Mouse (Mus musculus): ENCODE measurements at regions not wholly inside any gene's neighbourhood (a gene's known extent, or its start where the extent isn't known, plus 50 kb on each side); places are given as distances from the start of the nearest gene placed in this dataset.

- no peaks in the 10 kb centered on the region for H3K36me3 ChIP-seq
- WGBS = 83% methylated on average over 1 of the region's 1 CpGs
Observed at GRCm38 (mm10) chr17:75808025-75808424, 256.3 kb upstream of the Fam98a start.

GRCm38 (mm10) chr17:75804358-75804757 lies 252.6 kb upstream of the Fam98a start:
- H3K4me1 ChIP-seq (replicated peaks) = no peaks in the 10 kb centered on the region
- H3K9ac ChIP-seq (replicated peaks) = no peak overlapping the region
- H3K4me2 ChIP-seq = no peak overlapping the region
- WGBS = 56% methylated on average over 1 of the region's 1 CpGs
- no peaks in the 10 kb centered on the region for H3K36me3 ChIP-seq
- ATAC-seq (ENCODE audit: insufficient number of reproducible peaks, insufficient read depth, low FRiP score, low TSS enrichment, low read depth) = no peak
- H3K27ac ChIP-seq = no peak overlapping the region
- no peaks in the 10 kb centered on the region for H3K9me3 ChIP-seq
- H3K27me3 ChIP-seq = no peaks in the 10 kb centered on the region
- no peak overlapping the region for H3K4me3 ChIP-seq (replicated peaks)

More at GRCm38 (mm10) chr17:75808025-75808424, 256.3 kb upstream of the Fam98a start:
- Histone ChIP-seq H3K4me1 (replicated peaks) (no peaks in the 10 kb centered on the region), H3K4me2 (no peak overlapping the region), H3K27ac (no peak overlapping the region), H3K4me3 (replicated peaks) (no peak overlapping the region), H3K9me3 (no peaks in the 10 kb centered on the region), H3K9ac (replicated peaks) (no peak overlapping the region), H3K27me3 (no peaks in the 10 kb centered on the region)
- no peak for ATAC-seq (ENCODE audit: insufficient number of reproducible peaks, insufficient read depth, low FRiP score, low TSS enrichment, low read depth)

GRCm38 (mm10) chr17:75796380-75796779 lies 244.6 kb upstream of the Fam98a start:
- H3K27ac ChIP-seq = no peak overlapping the region
- WGBS = 89% methylated on average over 3 of the region's 3 CpGs
- H3K4me1 ChIP-seq (replicated peaks) = no peaks in the 10 kb centered on the region
- no peaks in the 10 kb centered on the region for H3K36me3 ChIP-seq
- no peak overlapping the region for H3K9ac ChIP-seq (replicated peaks)
- no peak overlapping the region for H3K4me2 ChIP-seq
- ATAC-seq (ENCODE audit: insufficient number of reproducible peaks, insufficient read depth, low FRiP score, low TSS enrichment, low read depth) = no peak
- no peak overlapping the region for H3K4me3 ChIP-seq (replicated peaks)
- H3K9me3 ChIP-seq = no peaks in the 10 kb centered on the region
- no peaks in the 10 kb centered on the region for H3K27me3 ChIP-seq

- Histone ChIP-seq H3K4me3 (replicated peaks) (no peak overlapping the region), H3K9me3 (no peaks in the 10 kb centered on the region), H3K9ac (replicated peaks) (no peak overlapping the region), H3K4me2 (no peak overlapping the region), H3K27ac (no peak overlapping the region), H3K4me1 (replicated peaks) (no peaks in the 10 kb centered on the region), H3K27me3 (no peaks in the 10 kb centered on the region), H3K36me3 (no peaks in the 10 kb centered on the region)
- no peak for ATAC-seq (ENCODE audit: insufficient number of reproducible peaks, insufficient read depth, low FRiP score, low TSS enrichment, low read depth)
- 91% methylated on average over 3 of the region's 3 CpGs for WGBS
Observed at GRCm38 (mm10) chr17:75795772-75796171, 244.0 kb upstream of the Fam98a start.

- Histone ChIP-seq H3K4me3 (replicated peaks) (no peak overlapping the region), H3K4me1 (replicated peaks) (no peaks in the 10 kb centered on the region), H3K4me2 (no peak overlapping the region), H3K9ac (replicated peaks) (no peak overlapping the region), H3K9me3 (no peaks in the 10 kb centered on the region), H3K27ac (no peak overlapping the region), H3K36me3 (no peaks in the 10 kb centered on the region), H3K27me3 (no peaks in the 10 kb centered on the region)
- 41% methylated on average over 2 of the region's 2 CpGs for WGBS
- ATAC-seq (ENCODE audit: insufficient number of reproducible peaks, insufficient read depth, low FRiP score, low TSS enrichment, low read depth) = no peak
Observed at GRCm38 (mm10) chr17:75779770-75780169, 228.0 kb upstream of the Fam98a start.

GRCm38 (mm10) chr17:75776611-75777010 lies 224.9 kb upstream of the Fam98a start:
- H3K9me3 ChIP-seq = no peaks in the 10 kb centered on the region
- no peaks in the 10 kb centered on the region for H3K27me3 ChIP-seq
- WGBS = 78% methylated on average over 7 of the region's 7 CpGs
- no peaks in the 10 kb centered on the region for H3K4me1 ChIP-seq (replicated peaks)
- no peaks in the 10 kb centered on the region for H3K36me3 ChIP-seq
- H3K4me3 ChIP-seq (replicated peaks) = no peak overlapping the region
- no peak overlapping the region for H3K9ac ChIP-seq (replicated peaks)
- H3K27ac ChIP-seq = no peak overlapping the region
- ATAC-seq (ENCODE audit: insufficient number of reproducible peaks, insufficient read depth, low FRiP score, low TSS enrichment, low read depth) = no peak
- H3K4me2 ChIP-seq = no peak overlapping the region

GRCm38 (mm10) chr17:75775518-75775917 lies 223.8 kb upstream of the Fam98a start:
- no peak overlapping the region for H3K4me3 ChIP-seq (replicated peaks)
- no peaks in the 10 kb centered on the region for H3K36me3 ChIP-seq
- H3K9me3 ChIP-seq = no peaks in the 10 kb centered on the region
- 92% methylated on average over 3 of the region's 3 CpGs for WGBS
- H3K9ac ChIP-seq (replicated peaks) = no peak overlapping the region
- no peak for ATAC-seq (ENCODE audit: insufficient number of reproducible peaks, insufficient read depth, low FRiP score, low TSS enrichment, low read depth)
- no peak overlapping the region for H3K27ac ChIP-seq
- H3K4me1 ChIP-seq (replicated peaks) = no peaks in the 10 kb centered on the region
- no peaks in the 10 kb centered on the region for H3K27me3 ChIP-seq
- no peak overlapping the region for H3K4me2 ChIP-seq

GRCm38 (mm10) chr17:75772861-75773260 lies 221.1 kb upstream of the Fam98a start:
- no peaks in the 10 kb centered on the region for H3K36me3 ChIP-seq

GRCm38 (mm10) chr17:75768654-75769053 lies 216.9 kb upstream of the Fam98a start:
- Histone ChIP-seq H3K4me3 (replicated peaks) (no peak overlapping the region), H3K4me1 (replicated peaks) (no peaks in the 10 kb centered on the region), H3K9ac (replicated peaks) (no peak overlapping the region), H3K27ac (no peak overlapping the region), H3K4me2 (no peak overlapping the region), H3K36me3 (no peaks in the 10 kb centered on the region), H3K9me3 (0 out of 2 replicates have a peak, but pooled peaks cover 9% of the 10 kb centered on the region), H3K27me3 (no peaks in the 10 kb centered on the region)
- no peak for ATAC-seq (ENCODE audit: insufficient number of reproducible peaks, insufficient read depth, low FRiP score, low TSS enrichment, low read depth)
- WGBS = 87% methylated on average over 6 of the region's 6 CpGs

More at GRCm38 (mm10) chr17:75772861-75773260, 221.1 kb upstream of the Fam98a start:
- ATAC-seq (ENCODE audit: insufficient number of reproducible peaks, insufficient read depth, low FRiP score, low TSS enrichment, low read depth) = no peak
- Histone ChIP-seq H3K27ac (no peak overlapping the region), H3K4me2 (no peak overlapping the region), H3K27me3 (no peaks in the 10 kb centered on the region), H3K9me3 (0 out of 2 replicates have a peak, but pooled peaks cover 9% of the 10 kb centered on the region), H3K4me1 (replicated peaks) (no peaks in the 10 kb centered on the region), H3K4me3 (replicated peaks) (no peak overlapping the region), H3K9ac (replicated peaks) (no peak overlapping the region)

GRCm38 (mm10) chr17:75763391-75763790 lies 211.6 kb upstream of the Fam98a start:
- 87% methylated on average over 2 of the region's 2 CpGs for WGBS
- no peak overlapping the region for H3K4me3 ChIP-seq (replicated peaks)
- no peaks in the 10 kb centered on the region for H3K36me3 ChIP-seq
- H3K9me3 ChIP-seq = 0 out of 2 replicates have a peak, but pooled peaks cover 3% of the 10 kb centered on the region
- no peaks in the 10 kb centered on the region for H3K4me1 ChIP-seq (replicated peaks)
- H3K9ac ChIP-seq (replicated peaks) = no peak overlapping the region
- no peaks in the 10 kb centered on the region for H3K27me3 ChIP-seq
- H3K4me2 ChIP-seq = no peak overlapping the region
- H3K27ac ChIP-seq = no peak overlapping the region
- ATAC-seq (ENCODE audit: insufficient number of reproducible peaks, insufficient read depth, low FRiP score, low TSS enrichment, low read depth) = no peak

GRCm38 (mm10) chr17:75756487-75756886 lies 204.7 kb upstream of the Fam98a start:
- peaks cover 7% of the 10 kb centered on the region; the same call in 1 of the 2 replicates for H3K9me3 ChIP-seq
- H3K4me1 ChIP-seq (replicated peaks) = no peaks in the 10 kb centered on the region
- no peaks in the 10 kb centered on the region for H3K27me3 ChIP-seq
- no peak for ATAC-seq (ENCODE audit: insufficient number of reproducible peaks, insufficient read depth, low FRiP score, low TSS enrichment, low read depth)
- H3K4me3 ChIP-seq (replicated peaks) = no peak overlapping the region
- H3K36me3 ChIP-seq = no peaks in the 10 kb centered on the region
- no peak overlapping the region for H3K9ac ChIP-seq (replicated peaks)
- no peak overlapping the region for H3K27ac ChIP-seq
- no peak overlapping the region for H3K4me2 ChIP-seq
- WGBS = 91% methylated on average over 5 of the region's 5 CpGs

- no peak overlapping the region for H3K9ac ChIP-seq (replicated peaks)
- 92% methylated on average over 4 of the region's 4 CpGs for WGBS
- H3K4me2 ChIP-seq = no peak overlapping the region
- H3K27ac ChIP-seq = no peak overlapping the region
- H3K4me3 ChIP-seq (replicated peaks) = no peak overlapping the region
- ATAC-seq (ENCODE audit: insufficient number of reproducible peaks, insufficient read depth, low FRiP score, low TSS enrichment, low read depth) = no peak
- no peaks in the 10 kb centered on the region for H3K36me3 ChIP-seq
- H3K27me3 ChIP-seq = no peaks in the 10 kb centered on the region
- no peaks in the 10 kb centered on the region for H3K4me1 ChIP-seq (replicated peaks)
- no peaks in the 10 kb centered on the region for H3K9me3 ChIP-seq
Observed at GRCm38 (mm10) chr17:75716458-75716857, 164.7 kb upstream of the Fam98a start.
